Mouse (Mus musculus) embryonic facial prominence, embryonic 11.5 days (tissue): ENCODE measurements around the gene Midn. TPM values are rescaled to one million over a fixed set of nuclear protein-coding genes. Genes with fewer than 3 reads are reported as not detected.
A peak's percentile ranks its signal among the peaks of the same experiment; 100 is the strongest.

ENCODE experiments used
- ATAC-seq: fragments of 200-750 bp; cut with Nextera tagmentation; replicated peaks from 2 replicates; pipeline ENCODE4 v1.8.0; 2017; ENCODE audit warnings: low read depth; ENCODE audit not compliant: insufficient number of reproducible peaks, low FRiP score, low TSS enrichment
- DNase-seq: peaks from one replicate; pipeline ENCODE4 v3.0.0-alpha.2; 2015; ENCODE audit warnings: low spot score
- H3K27ac ChIP-seq: fragments of 300-500 bp; sonication (generic); replicated peaks from 2 replicates; pipeline ENCODE4 v1.5.1; 2014; ENCODE audit warnings: mild to moderate bottlenecking, low read depth, low read length, control low read depth
- H3K27me3 ChIP-seq: fragments of 300-500 bp; sonication (generic); 2 replicates; pipeline ENCODE4 v1.6.1; 2014; ENCODE audit warnings: mild to moderate bottlenecking, low read length, moderate library complexity, mixed read lengths; ENCODE audit not compliant: control insufficient read depth, insufficient read depth
- H3K36me3 ChIP-seq: fragments of 300-500 bp; sonication (generic); replicated peaks from 2 replicates; pipeline ENCODE4 v1.6.1; 2014; ENCODE audit warnings: low read depth, mild to moderate bottlenecking, low read length, moderate library complexity, mixed read lengths; ENCODE audit not compliant: control insufficient read depth, insufficient read depth
- H3K4me1 ChIP-seq: fragments of 300-500 bp; sonication (generic); 2 replicates; pipeline ENCODE4 v1.6.1; 2014; ENCODE audit warnings: low read length, mixed read lengths; ENCODE audit not compliant: control insufficient read depth, insufficient read depth
- H3K4me2 ChIP-seq: fragments of 300-500 bp; sonication (generic); 2 replicates; pipeline ENCODE4 v1.6.1; 2014; ENCODE audit warnings: low read depth, mild to moderate bottlenecking, control low read depth, low read length, moderate library complexity
- H3K4me3 ChIP-seq: fragments of 300-500 bp; sonication (generic); 2 replicates; pipeline ENCODE4 v1.5.1; 2014; ENCODE audit warnings: low read depth, low read length, control low read depth
- H3K9ac ChIP-seq: fragments of 300-500 bp; sonication (generic); replicated peaks from 2 replicates; pipeline ENCODE4 v1.6.1; 2014; ENCODE audit warnings: mild to moderate bottlenecking, control low read depth, low read length
- H3K9me3 ChIP-seq: fragments of 300-500 bp; sonication (generic); replicated peaks from 2 replicates; pipeline ENCODE4 v1.6.1; 2016; ENCODE audit warnings: mild to moderate bottlenecking, low read length, inconsistent platforms, mixed read lengths; ENCODE audit not compliant: control insufficient read depth
- WGBS: fragments of 180-500 bp; shearing (Covaris S2); extraction: QIAGEN DNeasy Blood & Tissue Kit; methylation state at CpG from one replicate; pipeline ENCODE4 v1.1.7; 2014; 5-methylcytosine and 5-hydroxymethylcytosine counted together
- polyA plus RNA-seq: library from polyadenylated mRNA; unstranded; fragments of >200 nt; fragmentation: Nextera tagmentation; extraction: Ambion mirVana; gene quantifications from 2 replicates; pipeline ENCODE4 v1.2.1, GENCODE M21; 2014

Midn gene
- polyA plus RNA-seq, 1 experiment from 2014 or later, result 62.1 TPM

DNA sequence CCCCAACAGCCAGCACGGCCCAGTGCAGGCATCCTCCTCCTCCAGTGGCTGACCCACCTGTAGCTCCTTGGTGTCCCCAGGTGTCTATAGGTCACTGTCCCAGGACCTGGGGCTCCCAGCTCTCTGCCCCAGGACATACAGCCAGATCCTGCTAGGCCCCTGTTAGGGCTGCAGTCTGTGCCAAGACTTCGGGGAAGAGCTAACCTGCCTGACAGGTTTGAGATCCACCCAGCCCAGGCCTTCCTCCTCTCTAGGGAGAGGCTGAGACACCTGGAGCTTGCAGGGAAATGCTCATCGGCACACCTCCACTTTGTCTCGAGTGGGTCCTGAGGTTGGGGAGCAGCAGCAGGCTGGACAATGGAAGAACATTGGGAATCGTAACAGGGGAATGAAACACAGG is 42.1 kb upstream of the Midn start:
- Histone ChIP-seq H3K4me1 (0 out of 2 replicates have a peak, but pooled peaks cover 1% of the 10 kb centered on the region), H3K9ac (no peak overlapping the region), H3K9me3 (no peaks in the 10 kb centered on the region), H3K4me2 (no peak overlapping the region), H3K4me3 (no peak overlapping the region), H3K36me3 (no peaks in the 10 kb centered on the region), H3K27ac (no peak overlapping the region), H3K27me3 (no peaks in the 10 kb centered on the region)
- DNase-seq (no peak), ATAC-seq (no peak)
- 55% methylated on average over 5 of the region's 5 CpGs for WGBS

DNA sequence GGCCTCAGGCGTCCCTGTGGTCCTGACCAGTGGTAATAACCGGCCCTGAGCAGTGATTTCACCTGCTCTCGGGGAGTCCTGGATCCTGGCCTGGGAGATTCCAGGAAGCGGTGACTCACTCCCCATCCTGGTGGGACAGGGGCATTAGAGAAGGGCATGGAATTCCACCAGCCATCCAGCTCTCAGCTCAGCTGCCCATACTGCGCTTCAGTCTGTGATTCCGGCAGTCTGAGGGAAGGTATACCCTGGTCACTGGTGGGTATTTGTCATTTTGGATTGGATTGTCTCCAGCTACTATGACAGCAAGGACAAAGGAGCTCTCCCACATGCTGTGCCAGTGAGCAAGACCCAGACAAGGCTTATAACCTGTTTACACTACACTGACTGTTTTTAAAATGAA is 40.4 kb upstream of the Midn start:
- Histone ChIP-seq H3K9me3 (no peaks in the 10 kb centered on the region), H3K27me3 (no peaks in the 10 kb centered on the region), H3K9ac (no peak overlapping the region), H3K4me3 (no peak overlapping the region), H3K4me1 (no peaks in the 10 kb centered on the region), H3K27ac (no peak overlapping the region), H3K4me2 (no peak overlapping the region), H3K36me3 (no peaks in the 10 kb centered on the region)
- ATAC-seq (no peak), DNase-seq (no peak)
- 63% methylated on average over 6 of the region's 6 CpGs for WGBS

DNA sequence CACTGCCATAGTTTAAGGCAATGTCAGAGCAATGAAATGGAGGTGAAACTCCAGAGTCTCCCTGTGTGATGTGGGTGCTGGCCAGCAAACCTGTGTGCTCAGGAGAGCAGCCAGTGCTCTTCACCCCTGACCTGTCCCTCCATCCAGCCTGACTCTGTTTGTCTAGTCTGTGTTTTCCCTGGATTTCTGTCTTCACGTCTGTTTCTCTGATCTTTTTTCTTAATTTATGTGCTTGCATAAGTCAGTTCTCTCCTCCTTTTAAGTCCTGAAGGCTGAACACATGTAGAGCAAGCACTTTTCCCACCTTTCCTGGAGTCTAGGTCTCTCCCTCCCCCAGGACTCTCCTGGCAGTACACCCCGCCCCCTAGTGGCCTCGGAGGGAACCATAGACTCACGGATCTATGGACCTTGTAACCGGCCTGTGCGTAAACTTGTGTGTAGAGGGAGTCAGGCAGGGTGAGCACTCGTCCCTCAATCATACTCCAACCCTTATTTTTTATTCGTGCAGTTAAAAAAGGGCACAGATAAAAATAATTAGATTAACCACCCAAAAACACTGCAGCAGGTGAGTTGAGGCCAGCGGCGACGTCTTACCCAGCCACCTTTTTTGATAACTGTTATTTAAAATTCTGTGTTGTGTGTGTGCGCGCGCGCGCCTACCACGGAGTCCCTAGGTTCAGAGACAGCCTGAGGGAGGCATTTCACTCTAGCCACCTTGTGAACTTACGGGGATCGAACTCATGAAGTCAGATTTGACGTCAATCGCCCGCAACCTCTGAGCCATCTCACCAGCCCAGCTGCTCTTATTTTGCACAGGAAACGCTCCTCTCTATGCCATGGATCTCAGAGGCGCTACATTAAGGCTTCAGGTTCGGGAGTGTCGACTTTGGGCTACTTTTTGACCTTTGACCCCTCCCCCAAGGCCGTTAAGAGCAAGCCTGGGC is 33.5 kb upstream of the Midn start:
- peak; percentile 68 for ATAC-seq
- peak overlapping the region; percentile 59; the same call in 1 of the 2 replicates for H3K27ac ChIP-seq
- H3K4me3 ChIP-seq, result peak overlapping the region; percentile 95
- peak overlapping the region; percentile 61 for H3K4me2 ChIP-seq
- H3K4me1 ChIP-seq, result peaks cover 13% of the 10 kb centered on the region
- WGBS, result 2% methylated on average over 27 of the region's 27 CpGs
- H3K36me3 ChIP-seq, result peaks cover 2% of the 10 kb centered on the region; the same call in 1 of the 2 replicates
- no peaks in the 10 kb centered on the region for H3K9me3 ChIP-seq
- H3K9ac ChIP-seq, result peak overlapping the region; percentile 58
- peak; percentile 98 for DNase-seq
- no peaks in the 10 kb centered on the region for H3K27me3 ChIP-seq

DNA sequence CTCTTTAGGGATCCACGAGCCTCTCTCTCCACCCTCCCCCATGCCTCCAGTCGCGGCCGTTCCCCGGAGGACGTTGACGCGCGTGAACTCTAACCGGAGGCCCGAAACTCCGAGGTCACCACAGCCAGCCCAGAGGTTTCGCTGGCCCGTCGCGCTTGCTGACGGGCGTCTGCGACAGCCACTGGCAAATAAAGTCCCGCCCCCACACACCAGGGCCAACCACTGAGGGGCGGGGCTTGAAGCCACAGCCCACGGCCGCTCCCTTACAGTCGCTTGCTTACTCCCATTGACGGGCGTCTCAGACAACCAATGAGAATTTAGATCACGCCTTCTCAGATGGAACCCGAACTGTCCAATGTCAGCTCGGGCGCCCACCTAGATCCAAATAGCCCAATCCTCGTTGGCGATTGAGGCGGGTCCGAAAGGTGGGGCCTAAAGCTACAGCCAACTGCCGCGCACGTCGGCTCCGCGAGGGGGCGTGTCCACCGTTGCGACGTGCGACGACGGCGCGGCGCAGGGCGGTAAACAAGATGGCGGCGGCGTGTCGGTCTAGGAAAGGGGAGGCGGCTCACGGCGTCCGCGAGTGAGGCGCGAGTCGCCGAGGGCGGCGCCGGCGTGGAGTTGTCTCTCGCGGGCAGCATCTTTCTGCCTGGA is 32.7 kb upstream of the Midn start, which contains the start of gene Stk11:
Gene Stk11, plus strand, starts transcription at position 514 of the 654 bp plus-strand sequence.
- Histone ChIP-seq H3K9me3 (no peaks in the 10 kb centered on the region), H3K4me1 (peaks cover 13% of the 10 kb centered on the region), H3K4me3 (peak within 1 kb of the TSS; percentile 95), H3K4me2 (peak within 1 kb of the TSS; percentile 86), H3K36me3 (peaks cover 2% of the 10 kb centered on the region), H3K27me3 (no peaks in the 10 kb centered on the region), H3K27ac (peak within 1 kb of the TSS; percentile 59; the same call in 1 of the 2 replicates), H3K9ac (peak within 1 kb of the TSS; percentile 87)
- under 1% methylated on average over 70 of the region's 70 CpGs for WGBS
- DNase-seq (peak; percentile 100), ATAC-seq (peak; percentile 98)

DNA sequence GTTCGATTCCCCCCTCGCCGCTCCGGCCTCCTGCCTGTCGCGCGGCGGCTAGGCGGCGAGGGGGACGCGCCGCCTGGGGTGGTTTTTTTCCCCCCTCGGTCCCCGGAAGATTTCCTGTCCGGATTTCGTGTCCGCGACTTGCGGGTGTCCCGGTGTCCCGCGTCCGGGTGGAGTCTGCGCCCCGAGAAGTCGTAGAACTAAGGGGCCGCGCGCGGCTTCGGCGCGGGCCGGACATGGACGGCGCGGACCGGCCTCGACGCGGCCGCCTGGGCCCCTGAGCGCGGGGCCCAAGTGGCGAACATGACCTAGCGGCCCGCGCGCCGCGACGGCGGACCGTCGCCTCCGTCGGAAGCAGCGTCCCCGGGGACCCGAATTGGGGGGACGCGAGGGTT is 32.1 kb upstream of the Midn start:
- Histone ChIP-seq H3K4me1 (peaks cover 13% of the 10 kb centered on the region), H3K27ac (peak overlapping the region; percentile 35; the same call in 1 of the 2 replicates), H3K4me3 (peak overlapping the region; percentile 95), H3K9ac (peak overlapping the region; percentile 87), H3K27me3 (no peaks in the 10 kb centered on the region), H3K4me2 (peak overlapping the region; percentile 86), H3K36me3 (peaks cover 2% of the 10 kb centered on the region), H3K9me3 (no peaks in the 10 kb centered on the region)
- DNase-seq (peak; percentile 36), ATAC-seq (no peak)
- 0% methylated on average over 63 of the region's 63 CpGs for WGBS

DNA sequence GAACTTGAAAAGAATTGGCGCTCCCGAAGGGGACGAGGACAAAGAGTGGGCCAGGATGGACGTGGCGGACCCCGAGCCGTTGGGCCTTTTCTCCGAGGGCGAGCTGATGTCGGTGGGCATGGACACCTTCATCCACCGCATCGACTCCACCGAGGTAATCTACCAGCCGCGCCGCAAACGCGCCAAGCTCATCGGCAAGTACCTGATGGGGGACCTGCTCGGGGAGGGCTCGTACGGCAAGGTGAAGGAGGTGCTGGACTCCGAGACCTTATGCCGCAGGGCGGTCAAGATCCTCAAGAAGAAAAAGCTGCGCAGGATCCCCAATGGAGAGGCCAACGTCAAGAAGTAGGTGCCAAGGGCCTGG is 31.5 kb upstream of the Midn start:
- no peaks in the 10 kb centered on the region for H3K9me3 ChIP-seq
- peak overlapping the region; percentile 95 for H3K4me3 ChIP-seq
- DNase-seq (peak; percentile 32), ATAC-seq (no peak)
- H3K27ac ChIP-seq, result no peak overlapping the region
- peak overlapping the region; percentile 86 for H3K4me2 ChIP-seq
- H3K9ac ChIP-seq, result peak overlapping the region; percentile 87
- under 1% methylated on average over 27 of the region's 27 CpGs for WGBS
- peaks cover 13% of the 10 kb centered on the region for H3K4me1 ChIP-seq
- H3K27me3 ChIP-seq, result no peaks in the 10 kb centered on the region
- peaks cover 2% of the 10 kb centered on the region for H3K36me3 ChIP-seq

DNA sequence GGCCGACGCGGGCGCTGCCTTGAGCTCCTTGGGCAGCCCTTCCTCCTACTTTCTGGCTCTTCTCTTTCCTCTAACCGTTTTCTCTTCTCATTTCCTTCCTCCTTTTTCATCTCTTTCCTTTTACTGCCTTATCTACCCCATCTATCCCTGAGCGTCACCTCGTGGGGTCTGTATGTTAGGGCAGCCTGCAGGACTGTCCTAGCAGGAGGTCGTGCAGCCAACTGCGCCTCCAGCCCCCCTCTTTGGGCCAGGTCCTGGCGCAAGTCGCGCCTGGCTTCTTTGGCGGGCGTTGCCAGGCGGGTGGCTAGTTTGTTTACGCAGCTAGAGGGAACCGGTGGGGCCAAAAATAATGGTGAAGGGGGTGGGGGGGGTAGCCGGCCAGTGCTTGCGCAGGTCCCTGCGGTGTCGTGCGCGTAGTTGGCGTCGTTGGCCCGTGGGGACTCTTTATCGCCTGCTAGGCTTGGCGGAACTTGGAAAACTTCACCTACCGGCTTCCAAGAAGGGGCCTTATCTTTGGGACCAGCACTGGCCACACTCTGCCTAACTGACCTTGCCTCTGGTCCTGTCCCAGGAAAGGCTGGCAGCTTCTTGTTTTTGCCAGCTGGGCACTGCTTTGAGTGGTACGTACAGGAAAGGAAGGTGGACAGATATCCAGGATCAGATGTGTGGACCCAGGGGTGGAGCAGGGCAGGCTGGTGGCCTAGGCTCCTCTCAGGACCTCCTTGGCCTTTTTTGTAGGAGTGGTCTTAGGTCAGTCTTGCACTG is 31.0 kb upstream of the Midn start:
- 5% methylated on average over 30 of the region's 30 CpGs for WGBS
- Histone ChIP-seq H3K9ac (peak overlapping the region; percentile 87), H3K4me1 (peaks cover 13% of the 10 kb centered on the region), H3K27ac (no peak overlapping the region), H3K9me3 (no peaks in the 10 kb centered on the region), H3K4me3 (peak overlapping the region; percentile 95), H3K36me3 (peaks cover 4% of the 10 kb centered on the region), H3K27me3 (no peaks in the 10 kb centered on the region), H3K4me2 (peak overlapping the region; percentile 86)
- ATAC-seq (no peak), DNase-seq (no peak)
